ENCODE assay signal across 9 mouse cellular contexts in the genomic region with DNA sequence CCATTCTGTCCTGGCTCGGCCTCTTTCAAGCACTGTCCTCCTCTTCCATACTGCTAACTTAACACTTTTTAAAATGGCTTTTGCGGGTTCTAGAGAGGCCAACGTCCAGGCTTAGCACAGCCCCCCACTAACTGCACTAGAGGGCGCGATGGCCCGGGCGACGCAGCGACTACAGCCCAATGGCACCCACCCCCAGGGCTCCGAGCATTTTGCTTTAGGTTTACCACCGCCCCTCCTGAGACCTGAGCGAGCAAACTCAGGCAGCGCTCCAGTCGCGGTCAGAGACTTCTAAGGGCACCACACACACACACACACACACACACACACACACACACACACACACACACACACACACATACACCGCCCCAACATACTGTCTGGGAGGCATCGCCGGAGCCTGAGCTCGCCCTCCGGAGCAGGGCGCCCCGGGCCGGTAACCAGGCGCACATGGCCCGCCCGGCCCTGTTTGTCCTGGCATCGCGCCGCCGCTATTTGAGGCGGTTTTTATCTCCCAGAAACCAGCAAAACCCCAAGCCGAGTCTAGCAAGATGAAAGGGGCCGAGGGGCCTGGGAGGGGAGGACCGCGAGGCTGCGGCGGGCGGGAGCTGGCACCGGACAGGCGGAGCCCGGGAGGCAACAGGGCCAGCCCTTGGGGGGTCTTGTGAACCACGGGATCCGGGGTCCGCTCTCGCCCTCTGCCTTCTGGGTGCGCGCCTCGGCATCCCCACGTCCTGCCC. TPM values are rescaled to one million over a fixed set of nuclear protein-coding genes. Genes with fewer than 3 reads are reported as not detected.
A peak's percentile ranks its signal among the peaks of the same experiment; 100 is the strongest.
DNase-seq lines count a peak whose midpoint lies in the region; ATAC-seq and TF ChIP-seq lines count a peak whose summit lies in the region.
"Had no signal": no experiment of that assay in that cellular context is flagged by ENCODE, and none has a peak within 500 bp of the region (broad histone marks: within the 10 kb centered on the region; RNA-seq: fewer than 3 reads in every experiment).

No protein-coding gene starts in this region.

- peak overlapping the region; percentile 50 for H3K9ac ChIP-seq in heart, adult 2 months (ENCODE audit: low read depth, low read length)
- peak overlapping the region; percentile 59 for H3K9ac ChIP-seq in liver, embryonic 13.5 days
- H3K9ac ChIP-seq in neural tube, embryonic 12.5 days: peak overlapping the region; percentile 81

- under 1% methylated on average over 49 of the region's 49 CpGs for WGBS in heart, adult 2 months
- 1% methylated on average over 48 of the region's 49 CpGs for WGBS in liver, embryonic 13.5 days (ENCODE audit: insufficient replicate concordance)
- WGBS in neural tube, embryonic 12.5 days: under 1% methylated on average over 49 of the region's 49 CpGs

- ATAC-seq in liver, embryonic 13.5 days (ENCODE audit: low read depth): peak; percentile 19; the same call in 1 of the 2 replicates
- ATAC-seq in neural tube, embryonic 12.5 days (ENCODE audit: low FRiP score, low read depth): peak; percentile 59

- TF ChIP-seq EP300 in heart, adult 2 months (IDR thresholded peaks at IDR 0.05; ENCODE audit: insufficient read depth, low read depth, low read length): no peak

- TF ChIP-seq CTCF in heart, adult 2 months (IDR thresholded peaks at IDR 0.05): peak; percentile 61

- H3K27me3 ChIP-seq in heart, adult 2 months (ENCODE audit: control insufficient read depth, insufficient read depth, low read length): peaks cover 2% of the 10 kb centered on the region; the same call in 1 of the 2 replicates
- H3K27me3 ChIP-seq in liver, embryonic 13.5 days: peaks cover 67% of the 10 kb centered on the region
- peaks cover 27% of the 10 kb centered on the region for H3K27me3 ChIP-seq in neural tube, embryonic 12.5 days (replicated peaks)

- H3K79me2 ChIP-seq in heart, adult 2 months (replicated peaks; ENCODE audit: control insufficient read depth, insufficient read depth, low read length): no peaks in the 10 kb centered on the region

- no peaks in the 10 kb centered on the region for H3K9me3 ChIP-seq in liver, embryonic 13.5 days (replicated peaks)
- no peaks in the 10 kb centered on the region for H3K9me3 ChIP-seq in neural tube, embryonic 12.5 days

- TF ChIP-seq POLR2A in heart, adult 2 months (IDR thresholded peaks at IDR 0.05; ENCODE audit: insufficient read depth, low read depth, low read length): no peak

- H3K4me2 ChIP-seq in liver, embryonic 13.5 days: peak overlapping the region; percentile 72
- peak overlapping the region; percentile 92 for H3K4me2 ChIP-seq in neural tube, embryonic 12.5 days (replicated peaks)

- peak overlapping the region; percentile 36 for H3K27ac ChIP-seq in heart, adult 2 months
- no peak overlapping the region for H3K27ac ChIP-seq in liver, embryonic 13.5 days
- peak overlapping the region; percentile 62 for H3K27ac ChIP-seq in neural tube, embryonic 12.5 days
- H3K27ac ChIP-seq: macrophage had no signal

- DNase-seq in right cerebral cortex, postnatal 10 days (ENCODE audit: low spot score in 2 of 2): peak; percentile 50 to 59
- DNase-seq in right cerebral cortex, postnatal 25 days: no peak
- DNase-seq in embryo, embryonic 11 days: peak; percentile 84
- DNase-seq in heart, adult 2 months: peak; percentile 64 to 72
- DNase-seq in kidney, adult 11 months: peak; percentile 31
- no peak for DNase-seq in liver, embryonic 13.5 days
- no peak for DNase-seq in frontal cortex, postnatal 25 days (ENCODE audit: low spot score in 2 of 2)

- H3K36me3 ChIP-seq in heart, adult 2 months (ENCODE audit: control insufficient read depth, insufficient read depth, low read length): no peaks in the 10 kb centered on the region
- H3K36me3 ChIP-seq in liver, embryonic 13.5 days: no peaks in the 10 kb centered on the region
- H3K36me3 ChIP-seq in neural tube, embryonic 12.5 days: no peaks in the 10 kb centered on the region

- H3K4me3 ChIP-seq in heart, adult 2 months: peak overlapping the region; percentile 51
- H3K4me3 ChIP-seq in liver, embryonic 13.5 days (replicated peaks): peak overlapping the region; percentile 54
- H3K4me3 ChIP-seq in neural tube, embryonic 12.5 days: peak overlapping the region; percentile 50

- intact Hi-C loops in heart, adult 2 months (cut with DNase I): no loop called here

- H3K4me1 ChIP-seq in heart, adult 2 months (ENCODE audit: control insufficient read depth, insufficient read depth, low read length): peaks cover 4% of the 10 kb centered on the region
- H3K4me1 ChIP-seq in liver, embryonic 13.5 days (replicated peaks): peaks cover 31% of the 10 kb centered on the region
- peaks cover 31% of the 10 kb centered on the region for H3K4me1 ChIP-seq in neural tube, embryonic 12.5 days

RNA-seq across cellular contexts. Expression of gene Aaas, which starts 4.7 kb away (rescaled TPM):
- total RNA-seq in heart, adult 2 months (2021): 10 to 100 TPM; 10.8 to 13.2 TPM
- 22.1 and 26.2 TPM in 2 replicates for polyA plus RNA-seq in heart, adult 2 months (2012; rRNA removed)
- 60.9 and 61.9 TPM in 2 replicates for polyA plus RNA-seq in liver, embryonic 13.5 days (2015; fragmentation: Nextera tagmentation; extraction: Ambion mirVana)
- polyA plus RNA-seq in neural tube, embryonic 12.5 days (2016; fragmentation: Nextera tagmentation; extraction: Ambion mirVana): 51.3 and 53.2 TPM in 2 replicates

RNA-seq across cellular contexts. Expression of gene Sp7, which starts 11.7 kb away (rescaled TPM):
- total RNA-seq in heart, adult 2 months (2021): not detected
- polyA plus RNA-seq in heart, adult 2 months (2012; rRNA removed): 0.06 TPM in 1 of 2 replicates, not detected in the other
- 0.07 and 0.09 TPM in 2 replicates for polyA plus RNA-seq in liver, embryonic 13.5 days (2015; fragmentation: Nextera tagmentation; extraction: Ambion mirVana)
- polyA plus RNA-seq in neural tube, embryonic 12.5 days (2016; fragmentation: Nextera tagmentation; extraction: Ambion mirVana): 0.57 and 0.81 TPM in 2 replicates
- polyA plus RNA-seq: macrophage had no signal

RNA-seq across cellular contexts. Expression of gene Myg1, which starts 23.8 kb away (rescaled TPM):
- total RNA-seq in heart, adult 2 months (2021): 10 to 100 TPM; 19.0 to 24.1 TPM
- polyA plus RNA-seq in heart, adult 2 months (2012; rRNA removed): 27.8 and 36.7 TPM in 2 replicates
- polyA plus RNA-seq in liver, embryonic 13.5 days (2015; fragmentation: Nextera tagmentation; extraction: Ambion mirVana): 46.0 and 48.6 TPM in 2 replicates
- polyA plus RNA-seq in neural tube, embryonic 12.5 days (2016; fragmentation: Nextera tagmentation; extraction: Ambion mirVana): 90.4 and 94.9 TPM in 2 replicates

RNA-seq across cellular contexts. Expression of gene Pfdn5, which starts 29.4 kb away (rescaled TPM):
- 100 to 1,000 TPM; 287 to 351 TPM for total RNA-seq in heart, adult 2 months (2021)
- 82.0 and 160 TPM in 2 replicates for polyA plus RNA-seq in heart, adult 2 months (2012; rRNA removed)
- 133 and 151 TPM in 2 replicates for polyA plus RNA-seq in liver, embryonic 13.5 days (2015; fragmentation: Nextera tagmentation; extraction: Ambion mirVana)
- 373 and 404 TPM in 2 replicates for polyA plus RNA-seq in neural tube, embryonic 12.5 days (2016; fragmentation: Nextera tagmentation; extraction: Ambion mirVana)

RNA-seq across cellular contexts. Expression of gene Sp1, which starts 50.6 kb away (rescaled TPM):
- 10 to 100 TPM; 36.5 to 41.5 TPM for total RNA-seq in heart, adult 2 months (2021)
- polyA plus RNA-seq in heart, adult 2 months (2012; rRNA removed): 9.6 and 17.3 TPM in 2 replicates
- 4.0 and 4.3 TPM in 2 replicates for polyA plus RNA-seq in liver, embryonic 13.5 days (2015; fragmentation: Nextera tagmentation; extraction: Ambion mirVana)
- polyA plus RNA-seq in neural tube, embryonic 12.5 days (2016; fragmentation: Nextera tagmentation; extraction: Ambion mirVana): 6.9 and 7.7 TPM in 2 replicates

Comparison
In these comparisons a context has a peak if more than half of its experiments do, and no peak if none do; other contexts are left out.
1. DNase-seq: peak in right cerebral cortex, postnatal 10 days (2 of 2), embryo, embryonic 11 days (single experiment), heart, adult 2 months (2 of 2) and kidney, adult 11 months (single experiment); none in right cerebral cortex, postnatal 25 days (single experiment), liver, embryonic 13.5 days (single experiment) and frontal cortex, postnatal 25 days (0 of 2).
2. Peak in every context shown above with its lines, with median percentiles within 50 percentile points of each other: H3K4me3 ChIP-seq and H3K9ac ChIP-seq.